Mouse (Mus musculus) ovary, postnatal 14 days (tissue): ENCODE results near the gene Hbq1a.

Experiments used
- DNase-seq: peaks from one replicate; pipeline ENCODE4 v3.0.0; 2022; ENCODE audit warnings: low spot score

Gene Hbq1a

GRCm38 (mm10) chr11:32331075-32331474 lies 31.2 kb downstream of the Hbq1a start:
- DNase-seq, result no peak

- DNase-seq, result no peak
Measured at GRCm38 (mm10) chr11:32331861-32332260, 32.0 kb downstream of the Hbq1a start.

- no peak for DNase-seq
Measured at GRCm38 (mm10) chr11:32333235-32333634, 33.4 kb downstream of the Hbq1a start.

DNA sequence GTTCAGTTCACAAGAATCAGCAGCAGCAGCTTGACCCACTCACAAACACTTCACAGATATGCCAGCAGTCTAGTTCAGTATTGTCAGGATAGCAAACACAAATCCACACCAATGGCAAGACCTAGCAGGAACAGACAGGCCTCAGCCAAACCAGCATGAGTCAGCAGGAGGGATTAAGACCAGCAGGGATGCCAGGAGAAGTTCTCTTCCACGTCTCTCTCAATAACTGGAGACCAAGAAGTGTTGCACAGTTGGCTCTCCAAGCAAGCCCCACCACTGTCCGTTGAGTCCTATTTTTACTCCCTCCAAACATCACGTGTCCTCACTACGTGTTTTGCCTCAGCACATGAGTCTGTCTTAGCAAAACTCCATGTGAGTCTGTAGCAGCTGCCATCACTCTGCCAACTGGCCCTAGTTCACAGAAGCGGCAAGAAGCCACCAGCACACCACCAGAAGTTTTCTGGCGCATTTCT lies 36.6 kb downstream of the Hbq1a start:
- DNase-seq, result no peak

GRCm38 (mm10) chr11:32339131-32339531 lies 39.3 kb downstream of the Hbq1a start:
- no peak for DNase-seq

DNA sequence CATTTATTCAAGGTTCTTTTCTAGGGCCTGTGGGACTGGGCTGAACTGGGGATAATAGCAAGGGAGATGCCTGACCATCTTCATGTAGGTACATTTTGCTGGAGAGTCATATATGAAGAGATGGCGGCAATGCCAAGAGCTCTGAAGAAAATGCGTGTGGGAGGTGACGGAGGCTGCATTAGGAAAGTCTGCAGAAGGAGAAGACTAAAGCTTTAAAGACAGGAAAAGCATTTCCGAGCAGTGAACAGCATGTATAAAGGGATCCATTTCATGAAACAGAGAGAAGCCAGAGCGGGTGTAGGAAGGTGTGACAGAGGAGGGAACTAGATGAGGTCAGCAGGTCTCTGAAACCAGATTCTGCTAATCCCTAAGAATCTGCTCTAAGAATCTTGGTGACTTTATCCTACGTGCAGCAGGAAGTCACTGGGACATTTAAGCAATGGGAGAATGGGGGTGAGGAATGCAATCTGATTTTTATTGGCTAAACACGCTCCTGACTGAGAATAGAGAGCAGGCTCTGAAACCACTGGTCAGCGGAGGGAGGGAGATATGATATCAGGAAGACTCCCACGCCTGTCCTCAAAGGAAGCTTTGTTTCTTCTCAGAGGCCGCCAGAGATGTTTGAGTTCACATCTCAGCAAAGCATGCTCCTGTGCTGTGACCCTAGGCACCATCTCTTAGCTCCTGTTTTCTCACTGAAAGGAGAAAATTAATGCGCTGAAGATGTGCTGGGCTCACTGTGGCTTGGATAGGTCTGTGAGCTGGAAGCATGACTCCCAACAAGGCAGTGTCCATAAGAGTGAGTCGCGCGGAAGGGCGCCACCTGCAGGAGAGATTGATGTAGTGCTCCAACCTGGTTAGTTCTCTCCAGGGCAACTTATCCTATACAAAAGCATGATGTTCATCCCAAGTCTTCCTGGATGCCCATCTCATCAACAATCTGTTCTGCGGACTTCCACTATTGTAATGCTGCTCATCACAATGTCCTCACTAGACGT lies 40.9 kb downstream of the Hbq1a start:
- DNase-seq, result peak; percentile 37

GRCm38 (mm10) chr11:32342770-32343191 lies 42.9 kb downstream of the Hbq1a start:
- peak; percentile 25 for DNase-seq

DNA sequence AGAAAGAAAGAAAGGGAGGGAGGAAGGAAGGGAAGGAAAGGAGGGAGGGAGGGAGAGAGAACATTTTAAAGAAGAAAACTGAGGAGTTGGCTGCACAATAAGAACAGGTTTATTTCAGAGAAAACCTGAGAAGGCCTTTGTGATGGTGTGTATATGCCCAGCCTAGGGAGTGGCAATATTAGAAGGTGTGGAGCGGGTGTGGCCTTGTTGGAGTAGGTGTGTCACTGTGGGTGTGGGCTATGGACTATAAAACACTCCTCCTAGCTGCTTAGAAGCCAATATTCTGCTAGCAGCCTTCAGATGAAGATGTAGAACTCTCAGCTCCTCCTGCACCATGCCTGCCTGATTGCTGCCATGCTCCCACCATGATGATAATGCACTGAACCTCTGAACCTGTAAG lies 43.5 kb downstream of the Hbq1a start:
- no peak for DNase-seq

DNA sequence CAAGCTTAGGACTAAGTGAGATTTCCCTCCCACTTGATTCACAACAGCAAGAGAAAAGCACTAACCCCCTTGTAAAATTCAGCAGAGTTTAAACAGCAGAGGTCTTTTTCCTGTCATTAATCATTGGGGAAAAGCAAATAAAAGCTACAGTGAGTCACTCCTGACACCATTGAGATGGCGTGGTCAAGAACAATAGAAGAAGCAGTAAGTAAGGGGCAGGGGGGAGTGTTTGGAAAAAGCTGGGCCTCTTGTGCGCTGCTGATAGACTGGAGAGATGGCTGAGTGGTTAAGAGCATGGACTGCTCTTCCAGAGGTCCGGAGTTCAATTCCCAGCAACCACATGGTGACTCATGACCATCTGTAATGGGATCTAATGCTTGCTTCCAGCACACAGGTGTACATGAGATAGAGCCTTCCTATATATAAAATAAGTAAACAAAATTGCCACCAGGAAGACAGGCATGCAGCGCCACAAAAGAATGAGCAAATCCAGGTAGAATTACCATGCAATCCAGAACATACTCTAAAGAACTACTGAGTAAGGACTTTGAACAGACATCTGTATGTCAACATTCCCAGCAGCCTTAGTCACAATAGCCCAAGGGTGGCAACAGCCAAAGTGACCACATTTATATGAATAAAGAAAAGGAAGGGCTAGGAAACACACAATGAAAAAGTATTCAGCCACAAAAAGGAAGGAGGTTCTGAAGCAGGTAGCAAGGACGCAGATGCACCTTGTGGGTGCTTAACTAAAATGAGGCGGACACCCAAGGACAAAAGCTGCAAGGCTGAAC lies 45.8 kb downstream of the Hbq1a start:
- DNase-seq, result no peak

- DNase-seq, result no peak
Measured at GRCm38 (mm10) chr11:32347264-32347606, 47.4 kb downstream of the Hbq1a start.

- DNase-seq, result peak; percentile 55
Measured at GRCm38 (mm10) chr11:32347607-32348432, 48.0 kb downstream of the Hbq1a start, which contains the start of gene Sh3pxd2b. Sh3pxd2b (plus strand) TSS chr11:32347820.

GRCm38 (mm10) chr11:32348433-32349283 lies 48.8 kb downstream of the Hbq1a start:
- DNase-seq, result no peak

- DNase-seq, result no peak
Measured at GRCm38 (mm10) chr11:32349284-32349953, 49.5 kb downstream of the Hbq1a start.
